Mouse (Mus musculus) myocyte (in vitro differentiated cells): ENCODE data around the gene Dntt.

ENCODE experiments used
- POLR2A ChIP-seq: IDR thresholded peaks from one replicate; pipeline ENCODE4 v1.6.1; 2011; ENCODE audit warnings: low read depth, mild to moderate bottlenecking, control low read depth, moderate library complexity; ENCODE audit not compliant: insufficient read length
- POLR2AphosphoS2 ChIP-seq: IDR thresholded peaks from one replicate; pipeline ENCODE4 v1.6.1; 2011; ENCODE audit warnings: low read depth, control low read depth; ENCODE audit not compliant: insufficient read length
- REST ChIP-seq: IDR thresholded peaks from one replicate; pipeline ENCODE4 v1.6.1; 2011; ENCODE audit warnings: mild to moderate bottlenecking, control low read depth, moderate library complexity; ENCODE audit not compliant: insufficient read depth, insufficient read length

DNA sequence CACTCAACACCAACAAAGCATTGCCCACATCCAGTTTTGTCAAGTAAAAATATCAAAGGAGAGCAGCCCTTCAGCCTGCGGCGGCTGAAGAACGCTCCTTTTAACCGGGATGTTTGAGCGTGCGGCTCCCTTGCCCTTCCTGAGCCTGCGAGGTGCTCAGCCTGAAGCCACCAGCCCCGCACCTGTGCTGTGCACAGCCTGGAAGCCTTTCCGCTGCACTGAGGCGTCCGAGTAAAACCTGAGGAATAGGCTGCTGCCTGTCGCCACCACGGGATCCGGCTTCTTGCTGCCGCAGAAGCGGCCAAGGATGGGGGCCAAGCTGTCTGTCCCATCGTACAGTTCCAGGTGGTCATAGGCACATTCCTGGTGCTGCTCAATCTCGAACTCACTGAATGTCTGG is 59.4 kb downstream of the Dntt start:
- TF ChIP-seq POLR2A (no peak), REST (no peak), POLR2AphosphoS2 (no peak)
